Mouse (Mus musculus) intestine, embryonic 16.5 days (tissue): ENCODE data around the gene Phf7. TPM values are rescaled to one million over a fixed set of nuclear protein-coding genes. Genes with fewer than 3 reads are reported as not detected.
A peak's percentile ranks its signal among the peaks of the same experiment; 100 is the strongest.

Experiments used
- ATAC-seq: fragments of 200-750 bp; cut with Nextera tagmentation; 2 replicates; pipeline ENCODE4 v1.8.0; 2017; ENCODE audit warnings: moderate TSS enrichment, moderate library complexity
- H3K27ac ChIP-seq: fragments of 300-500 bp; sonication (generic); 2 replicates; pipeline ENCODE4 v1.5.1; 2014; ENCODE audit warnings: mild to moderate bottlenecking, low read length
- H3K27me3 ChIP-seq: fragments of 300-500 bp; sonication (generic); replicated peaks from 2 replicates; pipeline ENCODE4 v1.6.1; 2014; ENCODE audit warnings: low read length, control low read depth, mixed read lengths; ENCODE audit not compliant: control insufficient read depth, insufficient read depth
- H3K36me3 ChIP-seq: fragments of 300-500 bp; sonication (generic); 2 replicates; pipeline ENCODE4 v1.6.1; 2014; ENCODE audit warnings: low read length, control low read depth; ENCODE audit not compliant: control insufficient read depth, insufficient read depth
- H3K4me1 ChIP-seq: fragments of 300-500 bp; sonication (generic); 2 replicates; pipeline ENCODE4 v1.6.1; 2014; ENCODE audit warnings: low read length, control low read depth, mixed read lengths; ENCODE audit not compliant: control insufficient read depth, insufficient read depth
- H3K4me2 ChIP-seq: fragments of 300-500 bp; sonication (generic); 2 replicates; pipeline ENCODE4 v1.6.1; 2014; ENCODE audit warnings: low read depth, low read length, control low read depth
- H3K4me3 ChIP-seq: fragments of 300-500 bp; sonication (generic); 2 replicates; pipeline ENCODE4 v1.5.1; 2014; ENCODE audit warnings: mild to moderate bottlenecking, low read length
- H3K9ac ChIP-seq: fragments of 300-500 bp; sonication (generic); 2 replicates; pipeline ENCODE4 v1.6.1; 2014; ENCODE audit warnings: low read depth, low read length
- H3K9me3 ChIP-seq: fragments of 300-500 bp; sonication (generic); 2 replicates; pipeline ENCODE4 v1.6.1; 2016; ENCODE audit warnings: low read length, control low read depth; ENCODE audit not compliant: control insufficient read depth
- WGBS: fragments of 180-500 bp; shearing (Covaris S2); extraction: QIAGEN DNeasy Blood & Tissue Kit; methylation state at CpG from one replicate; pipeline ENCODE4 v1.1.7; 2014; 5-methylcytosine and 5-hydroxymethylcytosine counted together
- polyA plus RNA-seq: library from polyadenylated mRNA; unstranded; fragments of >200 nt; fragmentation: Nextera tagmentation; extraction: Ambion mirVana; gene quantifications from 2 replicates; pipeline ENCODE4 v1.2.1, GENCODE M21; 2015

The Phf7 gene
- polyA plus RNA-seq, 1 experiment from 2014 or later, result 10.8 TPM

- peaks cover 15% of the 10 kb centered on the region for H3K36me3 ChIP-seq
- peaks cover 4% of the 10 kb centered on the region; the same call in 1 of the 2 replicates for H3K4me1 ChIP-seq
- no peak overlapping the region for H3K4me2 ChIP-seq
- no peaks in the 10 kb centered on the region for H3K27me3 ChIP-seq
- H3K27ac ChIP-seq, result peak overlapping the region; percentile 27; the same call in 1 of the 2 replicates
- ATAC-seq, result no peak
- H3K9me3 ChIP-seq, result no peaks in the 10 kb centered on the region
- no peak overlapping the region for H3K4me3 ChIP-seq
- H3K9ac ChIP-seq, result no peak overlapping the region
- WGBS, result 63% methylated on average over 14 of the region's 14 CpGs
Observed at GRCm38 (mm10) chr14:31194891-31195513, 56.1 kb downstream of the Phf7 start.

- H3K4me2 ChIP-seq, result no peak overlapping the region
- no peaks in the 10 kb centered on the region for H3K9me3 ChIP-seq
- no peak for ATAC-seq
- 85% methylated on average over 2 of the region's 2 CpGs for WGBS
- no peak overlapping the region for H3K4me3 ChIP-seq
- peaks cover 4% of the 10 kb centered on the region; the same call in 1 of the 2 replicates for H3K4me1 ChIP-seq
- H3K9ac ChIP-seq, result no peak overlapping the region
- H3K27ac ChIP-seq, result no peak overlapping the region
- H3K36me3 ChIP-seq, result peaks cover 14% of the 10 kb centered on the region
- no peaks in the 10 kb centered on the region for H3K27me3 ChIP-seq
Observed at GRCm38 (mm10) chr14:31194441-31194840, 56.7 kb downstream of the Phf7 start.

DNA sequence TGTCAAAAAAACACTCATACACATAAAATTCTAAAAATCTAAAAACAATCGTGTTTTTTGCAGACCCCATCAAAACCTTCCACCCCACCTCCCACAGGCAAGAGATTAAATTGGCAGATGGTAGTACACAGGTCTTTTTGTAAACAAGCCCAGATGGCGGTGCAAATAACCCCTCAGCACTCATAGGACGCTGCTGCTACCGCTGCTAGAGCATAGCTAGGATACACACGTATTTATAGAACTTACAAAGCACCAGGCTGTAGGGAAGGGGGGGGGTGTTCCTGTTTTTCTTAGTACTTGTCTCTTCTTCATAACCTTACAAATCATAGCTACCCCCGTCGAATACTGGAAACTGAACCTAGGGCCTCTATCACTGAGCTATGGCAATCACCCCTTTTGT, 57.3 kb downstream of the Phf7 start:
- H3K4me2 ChIP-seq, result no peak overlapping the region
- H3K4me3 ChIP-seq, result no peak overlapping the region
- H3K9me3 ChIP-seq, result no peaks in the 10 kb centered on the region
- peaks cover 14% of the 10 kb centered on the region for H3K36me3 ChIP-seq
- H3K9ac ChIP-seq, result no peak overlapping the region
- no peak overlapping the region for H3K27ac ChIP-seq
- peaks cover 4% of the 10 kb centered on the region; the same call in 1 of the 2 replicates for H3K4me1 ChIP-seq
- no peak for ATAC-seq
- no peaks in the 10 kb centered on the region for H3K27me3 ChIP-seq
- WGBS, result 77% methylated on average over 7 of the region's 7 CpGs

DNA sequence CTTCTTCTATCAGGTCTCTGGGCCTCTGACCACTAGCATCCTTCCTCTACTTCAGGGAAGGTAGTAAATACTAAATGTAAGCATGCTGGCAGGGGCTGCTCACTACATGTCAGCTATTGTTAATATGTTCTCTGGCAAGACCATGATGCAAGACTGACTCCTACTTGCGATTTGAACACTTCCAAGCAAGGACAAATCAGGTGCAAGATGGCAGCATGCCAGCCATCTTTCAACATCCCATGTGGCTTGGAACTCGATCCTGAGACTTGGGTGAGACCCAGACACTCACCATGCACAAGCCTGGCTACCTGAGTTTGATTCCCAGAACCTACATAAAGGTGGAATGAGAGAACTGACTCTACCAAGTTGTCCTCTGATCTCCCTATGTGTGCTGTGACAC, 59.2 kb downstream of the Phf7 start:
- no peak overlapping the region for H3K4me3 ChIP-seq
- ATAC-seq, result no peak
- WGBS, result 80% methylated on average over 2 of the region's 2 CpGs
- H3K27me3 ChIP-seq, result no peaks in the 10 kb centered on the region
- H3K9me3 ChIP-seq, result no peaks in the 10 kb centered on the region
- H3K36me3 ChIP-seq, result peaks cover 23% of the 10 kb centered on the region
- H3K4me2 ChIP-seq, result no peak overlapping the region
- peaks cover 4% of the 10 kb centered on the region; the same call in 1 of the 2 replicates for H3K4me1 ChIP-seq
- H3K27ac ChIP-seq, result no peak overlapping the region
- no peak overlapping the region for H3K9ac ChIP-seq

GRCm38 (mm10) chr14:31189348-31189747, 61.8 kb downstream of the Phf7 start:
- Histone ChIP-seq H3K27ac (no peak overlapping the region), H3K4me1 (no peaks in the 10 kb centered on the region)
- 83% methylated on average over 3 of the region's 3 CpGs for WGBS

DNA sequence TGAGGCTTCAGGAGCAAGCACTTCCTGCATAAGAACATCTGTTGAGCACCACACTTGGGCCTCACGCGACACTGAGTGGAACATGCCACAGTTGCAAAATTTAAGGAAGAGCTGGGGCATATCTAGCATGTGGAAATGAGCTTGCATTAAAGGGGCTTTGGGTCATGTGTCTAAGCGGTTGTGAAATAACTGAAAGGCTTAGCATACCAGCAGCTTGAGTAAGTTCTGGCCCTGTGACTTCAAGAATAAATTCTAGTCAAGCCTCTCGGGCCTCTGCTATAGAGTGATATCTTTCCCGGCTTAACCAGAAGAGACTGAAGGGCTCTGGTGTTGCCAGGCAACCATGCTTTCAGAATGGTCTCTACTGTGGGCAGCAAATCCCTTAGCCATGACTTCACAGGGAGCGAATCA, 62.3 kb downstream of the Phf7 start:
- no peak overlapping the region for H3K27ac ChIP-seq
- H3K9ac ChIP-seq, result no peak overlapping the region
- WGBS, result 69% methylated on average over 6 of the region's 6 CpGs
- no peak overlapping the region for H3K4me3 ChIP-seq
- ATAC-seq, result 0 out of 2 replicates have a peak, but pooled peaks have one; percentile 16
- H3K36me3 ChIP-seq, result peaks cover 30% of the 10 kb centered on the region
- H3K4me2 ChIP-seq, result no peak overlapping the region
- no peaks in the 10 kb centered on the region for H3K27me3 ChIP-seq
- H3K9me3 ChIP-seq, result no peaks in the 10 kb centered on the region
- H3K4me1 ChIP-seq, result no peaks in the 10 kb centered on the region

More at GRCm38 (mm10) chr14:31189348-31189747, 61.8 kb downstream of the Phf7 start:
- Histone ChIP-seq H3K27me3 (no peaks in the 10 kb centered on the region), H3K36me3 (peaks cover 32% of the 10 kb centered on the region), H3K4me2 (no peak overlapping the region), H3K9ac (no peak overlapping the region), H3K9me3 (no peaks in the 10 kb centered on the region), H3K4me3 (no peak overlapping the region)
- no peak for ATAC-seq

Other genes starting within 250 kb of the Phf7 start
- 35.5 and 38.7 TPM in 2 replicates for gene Glt8d1, start 249.9 kb downstream of the Phf7 start, polyA plus RNA-seq
- gene Spcs1, start 249.6 kb downstream of the Phf7 start, polyA plus RNA-seq, result 390 and 392 TPM in 2 replicates
- 74.1 and 79.2 TPM in 2 replicates for gene Pbrm1, start 232.2 kb downstream of the Phf7 start, polyA plus RNA-seq
- 96.5 and 107 TPM in 2 replicates for gene Gnl3, start 232.2 kb downstream of the Phf7 start, polyA plus RNA-seq
- gene Smim4, start 122.4 kb downstream of the Phf7 start, polyA plus RNA-seq, result 87.6 and 92.2 TPM in 2 replicates
- 205 and 208 TPM in 2 replicates for gene Nt5dc2, start 120.3 kb downstream of the Phf7 start, polyA plus RNA-seq
- gene Stab1, start 82.7 kb downstream of the Phf7 start, polyA plus RNA-seq, result 19.0 and 24.5 TPM in 2 replicates
- 3.5 and 3.7 TPM in 2 replicates for gene Tnnc1, start 43.0 kb downstream of the Phf7 start, polyA plus RNA-seq
- gene Nisch, start 34.4 kb downstream of the Phf7 start, polyA plus RNA-seq, result 217 and 228 TPM in 2 replicates
- gene Sema3g, start 33.5 kb downstream of the Phf7 start, polyA plus RNA-seq, result 0.51 and 0.67 TPM in 2 replicates
- 61.8 and 63.3 TPM in 2 replicates for gene Bap1, start 133 bp upstream of the Phf7 start, polyA plus RNA-seq
- 2.4 and 3.0 TPM in 2 replicates for gene Dnah1, start 72.6 kb upstream of the Phf7 start, polyA plus RNA-seq
- gene Capn7, start 85.3 kb upstream of the Phf7 start, polyA plus RNA-seq, result 31.7 and 32.8 TPM in 2 replicates
- gene Sh3bp5, start 184.8 kb upstream of the Phf7 start, polyA plus RNA-seq, result 17.1 and 17.2 TPM in 2 replicates
- gene Eaf1, start 243.1 kb upstream of the Phf7 start, polyA plus RNA-seq, result 17.9 and 19.3 TPM in 2 replicates
- 44.6 TPM in 2 replicates for gene Mettl6, start 243.7 kb upstream of the Phf7 start, polyA plus RNA-seq